Mouse (Mus musculus): Measurements from ENCODE around the gene Tal1.

Gene Tal1

GRCm38 (mm10) chr4:115121162-115121561 lies 64.9 kb downstream of the Tal1 start:
- no peak for DNase-seq

Measured in lung, postnatal 14 days (tissue).